Mouse (Mus musculus): ENCODE measurements around the gene Erp44. TPM values are rescaled to one million over a fixed set of nuclear protein-coding genes. Genes with fewer than 3 reads are reported as not detected.

Erp44 gene
- polyA plus RNA-seq, 1 experiment, result 25.0 TPM

- Histone ChIP-seq H3K4me3 (ENCODE audit: insufficient read depth, low read length) (no peak overlapping the region), H3K4me1 (ENCODE audit: control insufficient read depth, insufficient read depth, low read length) (no peaks in the 10 kb centered on the region), H3K27ac (ENCODE audit: insufficient read depth, low read length) (no peak overlapping the region)
- TF ChIP-seq CTCF (IDR thresholded peaks at IDR 0.05; ENCODE audit: extremely low read depth, insufficient read depth, low read length) (no peak), POLR2A (IDR thresholded peaks at IDR 0.05; ENCODE audit: extremely low read depth, insufficient read depth, low read length) (no peak)
These were observed 80.9 kb downstream of the Erp44 start for GRCm38 (mm10) chr4:48198447-48198846.

GRCm38 (mm10) chr4:48197925-48198324 lies 81.4 kb downstream of the Erp44 start:
- TF ChIP-seq POLR2A (IDR thresholded peaks at IDR 0.05; ENCODE audit: extremely low read depth, insufficient read depth, low read length) (no peak), CTCF (IDR thresholded peaks at IDR 0.05; ENCODE audit: extremely low read depth, insufficient read depth, low read length) (no peak)
- Histone ChIP-seq H3K4me1 (ENCODE audit: control insufficient read depth, insufficient read depth, low read length) (no peaks in the 10 kb centered on the region), H3K4me3 (ENCODE audit: insufficient read depth, low read length) (no peak overlapping the region), H3K27ac (ENCODE audit: insufficient read depth, low read length) (no peak overlapping the region)

- no peaks in the 10 kb centered on the region; the same call in 1 of the 2 replicates for H3K4me1 ChIP-seq (ENCODE audit: control insufficient read depth, insufficient read depth, low read length)
- no peak for TF ChIP-seq POLR2A (IDR thresholded peaks at IDR 0.05; ENCODE audit: extremely low read depth, insufficient read depth, low read length)
- no peak for TF ChIP-seq CTCF (IDR thresholded peaks at IDR 0.05; ENCODE audit: extremely low read depth, insufficient read depth, low read length)
- H3K4me3 ChIP-seq (ENCODE audit: insufficient read depth, low read length), result no peak overlapping the region
- H3K27ac ChIP-seq (ENCODE audit: insufficient read depth, low read length), result no peak overlapping the region
These were observed 97.1 kb downstream of the Erp44 start for GRCm38 (mm10) chr4:48182115-48182806.

- TF ChIP-seq POLR2A (IDR thresholded peaks at IDR 0.05; ENCODE audit: extremely low read depth, insufficient read depth, low read length), result no peak
- TF ChIP-seq CTCF (IDR thresholded peaks at IDR 0.05; ENCODE audit: extremely low read depth, insufficient read depth, low read length), result no peak
- Histone ChIP-seq H3K27ac (ENCODE audit: insufficient read depth, low read length) (no peak overlapping the region), H3K4me1 (ENCODE audit: control insufficient read depth, insufficient read depth, low read length) (no peaks in the 10 kb centered on the region), H3K4me3 (ENCODE audit: insufficient read depth, low read length) (no peak overlapping the region)
These were observed 98.0 kb downstream of the Erp44 start for GRCm38 (mm10) chr4:48181366-48181765.

GRCm38 (mm10) chr4:48180922-48181321 lies 98.4 kb downstream of the Erp44 start:
- Histone ChIP-seq H3K4me3 (ENCODE audit: insufficient read depth, low read length) (no peak overlapping the region), H3K4me1 (ENCODE audit: control insufficient read depth, insufficient read depth, low read length) (no peaks in the 10 kb centered on the region), H3K27ac (ENCODE audit: insufficient read depth, low read length) (no peak overlapping the region)
- TF ChIP-seq POLR2A (IDR thresholded peaks at IDR 0.05; ENCODE audit: extremely low read depth, insufficient read depth, low read length), result no peak
- TF ChIP-seq CTCF (IDR thresholded peaks at IDR 0.05; ENCODE audit: extremely low read depth, insufficient read depth, low read length), result no peak

- TF ChIP-seq CTCF (IDR thresholded peaks at IDR 0.05; ENCODE audit: extremely low read depth, insufficient read depth, low read length) (no peak), POLR2A (IDR thresholded peaks at IDR 0.05; ENCODE audit: extremely low read depth, insufficient read depth, low read length) (no peak)
These were observed 103.7 kb downstream of the Erp44 start for GRCm38 (mm10) chr4:48175666-48176065.

GRCm38 (mm10) chr4:48163851-48164250 lies 115.5 kb downstream of the Erp44 start:
- Histone ChIP-seq H3K4me3 (ENCODE audit: insufficient read depth, low read length) (no peak overlapping the region), H3K4me1 (ENCODE audit: control insufficient read depth, insufficient read depth, low read length) (no peaks in the 10 kb centered on the region), H3K27ac (ENCODE audit: insufficient read depth, low read length) (no peak overlapping the region)
- no peak for TF ChIP-seq CTCF (IDR thresholded peaks at IDR 0.05; ENCODE audit: extremely low read depth, insufficient read depth, low read length)
- TF ChIP-seq POLR2A (IDR thresholded peaks at IDR 0.05; ENCODE audit: extremely low read depth, insufficient read depth, low read length), result no peak

More at GRCm38 (mm10) chr4:48175666-48176065, 103.7 kb downstream of the Erp44 start:
- Histone ChIP-seq H3K4me1 (ENCODE audit: control insufficient read depth, insufficient read depth, low read length) (no peaks in the 10 kb centered on the region), H3K27ac (ENCODE audit: insufficient read depth, low read length) (no peak overlapping the region), H3K4me3 (ENCODE audit: insufficient read depth, low read length) (no peak overlapping the region)

GRCm38 (mm10) chr4:48160386-48160785 lies 119.0 kb downstream of the Erp44 start:
- H3K27ac ChIP-seq (ENCODE audit: insufficient read depth, low read length), result no peak overlapping the region
- no peak for TF ChIP-seq CTCF (IDR thresholded peaks at IDR 0.05; ENCODE audit: extremely low read depth, insufficient read depth, low read length)
- no peak for TF ChIP-seq POLR2A (IDR thresholded peaks at IDR 0.05; ENCODE audit: extremely low read depth, insufficient read depth, low read length)
- no peaks in the 10 kb centered on the region for H3K4me1 ChIP-seq (ENCODE audit: control insufficient read depth, insufficient read depth, low read length)
- no peak overlapping the region for H3K4me3 ChIP-seq (ENCODE audit: insufficient read depth, low read length)

- Histone ChIP-seq H3K4me1 (ENCODE audit: control insufficient read depth, insufficient read depth, low read length) (peaks cover 6% of the 10 kb centered on the region), H3K4me3 (ENCODE audit: insufficient read depth, low read length) (no peak overlapping the region), H3K27ac (ENCODE audit: insufficient read depth, low read length) (no peak overlapping the region)
- no peak for TF ChIP-seq CTCF (IDR thresholded peaks at IDR 0.05; ENCODE audit: extremely low read depth, insufficient read depth, low read length)
These were observed 123.5 kb downstream of the Erp44 start for GRCm38 (mm10) chr4:48155864-48156263.

GRCm38 (mm10) chr4:48153229-48153628 lies 126.1 kb downstream of the Erp44 start:
- Histone ChIP-seq H3K4me1 (ENCODE audit: control insufficient read depth, insufficient read depth, low read length) (peaks cover 6% of the 10 kb centered on the region), H3K4me3 (ENCODE audit: insufficient read depth, low read length) (no peak overlapping the region), H3K27ac (ENCODE audit: insufficient read depth, low read length) (no peak overlapping the region)
- TF ChIP-seq CTCF (IDR thresholded peaks at IDR 0.05; ENCODE audit: extremely low read depth, insufficient read depth, low read length), result no peak
